Mouse (Mus musculus): ENCODE measurements at regions not wholly inside any gene's neighbourhood (a gene's known extent, or its start where the extent isn't known, plus 50 kb on each side); places are given as distances from the start of the nearest gene placed in this dataset.
A peak's percentile ranks its signal among the peaks of the same experiment; 100 is the strongest.

DNA sequence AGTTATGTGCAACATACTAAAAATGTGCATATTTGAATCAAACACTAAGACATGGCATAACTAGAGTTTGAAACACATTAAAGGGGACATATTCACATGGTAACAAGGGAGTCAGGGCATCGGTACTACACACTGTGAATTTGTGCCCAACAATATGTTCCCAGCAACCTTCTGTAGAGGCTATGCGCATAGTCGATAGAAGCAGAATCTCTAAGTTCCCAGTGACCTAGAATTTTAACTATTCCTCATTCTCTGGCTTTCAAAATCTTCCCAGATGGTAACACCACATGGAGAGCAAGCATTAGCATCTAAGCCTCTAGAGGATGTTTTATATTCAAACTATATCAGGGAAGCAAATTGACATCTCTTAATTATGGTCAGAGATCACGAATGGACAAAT, 1614.7 kb downstream of the Stim2 start:
- peak in 1 of 2 experiments; percentile 12 for DNase-seq (ENCODE audit: low spot score in 2 of 2)

All from frontal cortex, postnatal 36 days (tissue).